Mouse (Mus musculus) hindlimb bud, embryonic 11.5 days (tissue): Measurements from ENCODE around the gene Phf20.

Source experiments
- DNase-seq: peaks from one replicate; pipeline ENCODE4 v3.0.0-alpha.2; 2012; ENCODE audit warnings: low read depth, low spot score; ENCODE audit errors: extremely low spot score

Gene Phf20

DNA sequence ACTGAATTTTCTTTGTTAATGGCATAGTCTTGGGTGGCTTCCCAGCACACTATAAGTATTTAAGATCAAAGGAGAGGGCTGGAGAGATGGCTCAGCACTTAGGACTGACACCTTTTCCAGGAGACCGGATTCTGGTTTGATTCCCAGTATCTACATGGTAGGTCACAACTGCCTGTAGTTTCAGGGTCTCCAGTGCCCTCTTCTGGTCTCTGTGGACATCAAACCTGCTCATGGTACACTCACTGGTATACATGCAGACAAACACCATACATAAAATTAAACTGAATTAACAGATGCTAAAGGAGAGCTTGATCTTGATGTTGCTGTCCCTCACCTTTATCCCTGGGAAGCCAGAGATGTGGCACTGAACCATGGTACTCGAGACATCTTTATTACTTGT is 64.7 kb downstream of the Phf20 start:
- no peak for DNase-seq

GRCm38 (mm10) chr2:156263204-156263893 is 67.1 kb downstream of the Phf20 start:
- no peak for DNase-seq

DNA sequence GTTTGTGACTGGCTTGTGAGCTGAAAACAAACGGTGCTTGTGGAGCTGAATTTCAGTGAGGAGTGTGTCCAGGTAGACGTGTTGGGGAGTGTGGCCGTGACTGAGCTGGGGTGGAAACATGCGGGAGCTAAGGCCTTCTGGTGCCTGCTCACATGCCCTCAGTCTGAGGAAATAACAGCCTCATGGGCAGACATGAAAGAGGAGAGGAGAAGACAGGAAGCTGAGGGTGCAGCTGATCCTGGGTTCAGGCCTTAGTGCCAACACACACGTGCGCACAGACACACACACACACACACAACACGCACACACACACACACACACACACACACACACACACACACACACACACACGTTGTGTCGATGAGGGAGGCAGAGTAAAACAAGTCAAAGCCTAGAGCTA is 71.4 kb downstream of the Phf20 start:
- DNase-seq = no peak

- no peak for DNase-seq
Measured at GRCm38 (mm10) chr2:156272553-156272952, 76.3 kb downstream of the Phf20 start.

- DNase-seq = peak; percentile 56
Measured at GRCm38 (mm10) chr2:156278226-156279017, 82.2 kb downstream of the Phf20 start.

- no peak for DNase-seq
Measured at GRCm38 (mm10) chr2:156281227-156281626, 85.0 kb downstream of the Phf20 start.

DNA sequence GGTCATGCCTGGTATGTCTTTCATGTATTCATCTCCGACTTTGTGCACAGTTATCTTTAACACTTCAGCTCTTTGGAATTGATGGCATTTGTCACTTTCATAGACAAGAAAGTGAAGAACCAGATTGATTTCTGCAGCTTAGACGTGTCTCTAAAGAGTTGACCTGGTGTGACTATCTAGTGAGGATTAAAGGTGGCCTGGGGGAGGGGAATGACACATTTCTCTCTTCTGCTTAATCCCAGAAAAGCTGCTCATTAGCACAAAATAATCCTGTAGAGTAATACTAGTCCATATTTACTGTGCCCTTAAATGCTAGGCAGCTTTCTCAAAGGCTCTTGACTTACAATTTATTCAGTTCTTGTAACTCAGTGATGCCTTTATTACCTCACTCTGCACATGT is 88.9 kb downstream of the Phf20 start:
- DNase-seq = no peak

GRCm38 (mm10) chr2:156286733-156287132 is 90.5 kb downstream of the Phf20 start:
- DNase-seq = no peak

GRCm38 (mm10) chr2:156288222-156288621 is 92.0 kb downstream of the Phf20 start:
- no peak for DNase-seq

DNA sequence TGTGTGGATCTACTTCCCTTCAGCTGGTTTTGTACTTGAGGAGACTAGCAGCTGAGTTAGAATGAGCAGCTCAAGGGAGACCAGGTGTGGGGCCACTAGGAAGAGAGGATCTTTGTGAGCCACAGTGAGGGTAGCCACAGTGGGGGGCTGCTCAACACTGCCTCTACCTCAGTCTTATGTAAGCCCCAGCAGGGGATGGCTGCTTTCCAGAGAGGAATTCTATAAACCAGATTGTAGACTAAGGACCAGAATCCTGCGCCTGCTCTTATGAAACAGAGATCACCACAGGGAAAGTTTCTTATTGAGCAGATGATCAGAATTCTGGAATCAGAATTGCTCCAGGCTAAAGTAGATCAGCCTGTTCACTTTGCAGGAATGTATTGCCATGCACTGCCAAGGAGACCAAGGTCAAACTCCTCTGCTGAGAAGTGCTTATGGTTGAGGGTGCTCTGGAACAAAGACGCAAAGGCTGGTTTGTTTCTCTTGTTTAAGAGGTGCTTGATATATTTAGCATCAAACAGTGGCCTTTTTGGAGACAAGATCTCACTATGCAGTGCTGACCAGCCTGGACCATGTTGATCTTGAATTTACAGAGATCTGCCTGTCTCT is 93.4 kb downstream of the Phf20 start:
- DNase-seq = no peak

DNA sequence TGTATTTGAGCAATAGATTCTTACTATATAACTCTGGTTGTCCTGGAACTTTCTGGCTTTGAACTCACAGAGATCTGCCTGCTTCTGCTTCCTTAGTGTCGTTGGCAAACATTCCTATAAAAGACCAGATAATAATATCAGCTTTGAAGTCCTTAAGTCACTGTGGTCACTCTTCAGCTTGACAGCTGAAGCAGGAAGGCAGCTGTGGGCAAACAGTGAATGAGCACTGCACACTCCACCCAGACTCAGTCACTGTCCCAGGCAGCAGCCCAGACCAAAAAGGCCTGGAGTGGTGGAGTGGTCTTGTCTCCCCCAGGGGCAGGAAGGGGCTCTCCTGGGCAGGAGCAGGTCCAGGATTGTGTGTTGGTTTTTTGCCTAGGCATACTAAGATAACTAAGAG is 95.7 kb downstream of the Phf20 start:
- no peak for DNase-seq

- DNase-seq = no peak
Measured at GRCm38 (mm10) chr2:156295601-156296063, 99.4 kb downstream of the Phf20 start.

- no peak for DNase-seq
Measured at GRCm38 (mm10) chr2:156296190-156296589, 99.9 kb downstream of the Phf20 start.

DNA sequence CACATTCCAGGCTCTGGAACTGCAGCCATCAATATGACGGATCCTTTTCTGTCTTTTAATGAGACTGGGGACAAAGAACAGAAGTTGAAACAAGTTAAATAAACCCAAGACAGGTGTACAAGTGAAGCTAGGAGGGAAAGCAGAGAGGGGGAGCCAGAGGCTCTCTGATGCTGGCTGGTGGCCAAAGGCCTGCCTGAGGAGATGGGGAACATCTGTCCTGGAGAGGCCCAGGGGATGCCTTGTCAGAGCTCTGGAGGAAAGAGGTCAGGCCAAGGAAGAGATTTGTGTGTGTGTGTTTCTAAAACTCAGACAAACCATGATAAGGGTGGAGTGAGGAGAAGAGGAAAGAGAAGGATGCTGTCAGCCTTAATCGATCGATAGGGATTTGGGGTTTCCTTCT is 101.4 kb downstream of the Phf20 start:
- DNase-seq = no peak

- no peak for DNase-seq
Measured at GRCm38 (mm10) chr2:156298458-156298857, 102.2 kb downstream of the Phf20 start.

DNA sequence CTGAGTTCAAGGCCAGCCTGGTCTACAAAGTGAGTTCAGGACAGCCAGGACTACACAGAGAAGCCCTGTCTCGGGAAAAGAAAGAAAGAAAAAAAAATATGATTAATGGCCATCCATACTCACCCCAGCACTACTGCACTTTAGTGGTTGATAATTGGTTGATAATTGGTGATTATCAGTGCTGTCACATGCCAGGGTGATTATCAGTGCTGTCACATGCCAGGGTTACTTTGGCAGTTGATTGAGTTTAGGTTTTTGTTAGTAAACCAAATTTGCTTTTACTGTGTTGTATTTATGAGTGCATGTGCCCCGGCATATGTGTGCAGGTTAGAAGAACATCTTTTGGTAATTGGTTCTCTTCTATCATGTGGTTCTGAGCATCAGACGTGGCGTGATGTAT is 105.8 kb downstream of the Phf20 start:
- no peak for DNase-seq

GRCm38 (mm10) chr2:156304351-156304750 is 108.1 kb downstream of the Phf20 start:
- no peak for DNase-seq

DNA sequence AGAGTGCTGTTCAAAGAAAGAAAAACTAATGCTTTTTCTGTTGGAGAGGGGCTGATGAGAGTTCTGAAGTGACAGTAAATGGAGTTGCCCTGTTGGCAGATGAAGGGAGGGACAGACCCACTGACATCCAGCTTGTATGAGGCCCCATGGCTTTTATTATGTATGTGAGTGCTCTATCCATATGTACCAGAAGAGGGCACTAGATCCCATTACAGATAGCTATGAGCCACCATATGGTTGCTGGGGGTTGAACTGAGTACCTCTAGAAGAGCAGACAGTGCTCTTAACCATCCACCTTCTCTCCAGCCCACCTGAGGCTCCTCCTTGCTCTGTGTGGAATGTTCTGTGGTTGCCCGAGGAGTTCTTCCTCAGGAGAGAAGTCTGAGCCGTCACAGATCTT is 109.6 kb downstream of the Phf20 start:
- no peak for DNase-seq

DNA sequence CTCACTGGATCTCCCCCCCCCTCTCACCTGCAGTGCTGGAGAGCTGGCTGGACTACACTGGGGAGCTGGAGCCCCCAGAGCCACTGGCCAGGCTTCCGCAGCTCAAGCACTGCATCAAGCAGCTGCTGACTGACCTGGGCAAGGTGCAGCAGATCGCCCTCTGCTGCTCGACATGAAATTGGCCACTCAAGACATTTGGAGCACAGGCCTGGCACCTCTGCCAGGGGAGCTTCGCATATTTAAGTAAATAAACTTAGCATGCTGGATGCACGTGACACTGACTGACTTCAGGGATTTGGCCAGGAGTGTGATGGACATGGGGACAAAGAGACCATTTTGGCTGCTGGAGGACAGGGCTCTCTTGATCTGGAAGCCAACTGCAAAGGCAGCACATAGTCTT is 111.0 kb downstream of the Phf20 start:
- no peak for DNase-seq

- no peak for DNase-seq
Measured at GRCm38 (mm10) chr2:156309948-156310347, 113.7 kb downstream of the Phf20 start.

GRCm38 (mm10) chr2:156310455-156310854 is 114.2 kb downstream of the Phf20 start:
- no peak for DNase-seq

- no peak for DNase-seq
Measured at GRCm38 (mm10) chr2:156310945-156311344, 114.7 kb downstream of the Phf20 start.
